Mouse (Mus musculus) MEL (cell line): ENCODE measurements around the gene Fbxw28. TPM values are rescaled to one million over a fixed set of nuclear protein-coding genes. Genes with fewer than 3 reads are reported as not detected.
"Not testable (repeated sequence)": the region's sequence is repeated elsewhere in the genome, so short reads cannot be mapped to it uniquely, and the experiment has no call there.

Source experiments
- DNase-seq: peaks from one replicate; pipeline ENCODE4 v3.0.0; 2011; ENCODE audit warnings: low read depth, low spot score
- H3K27ac ChIP-seq: 2 replicates; pipeline ENCODE4 v1.5.1; 2012; ENCODE audit warnings: low read depth, mild to moderate bottlenecking, control low read depth, low read length, moderate library complexity; ENCODE audit not compliant: control insufficient read depth
- H3K27me3 ChIP-seq, 2 experiments: fragments of 150-350 bp in 1 of 2; sonication (generic) in 1 of 2; 2 replicates each; pipeline ENCODE4 v1.6.1; 2012; ENCODE audit warnings: low read length in 2 of 2, mild to moderate bottlenecking in 2 of 2, improper control_type of control experiment in 1 of 2, moderate library complexity in 1 of 2; ENCODE audit not compliant: insufficient read depth in 2 of 2, control insufficient read depth in 1 of 2
- H3K36me3 ChIP-seq, 2 experiments: 2 replicates each; pipeline ENCODE4 v1.6.1; 2012 to 2014; ENCODE audit warnings: low read length in 2 of 2, improper control_type of control experiment in 1 of 2, inconsistent platforms in 1 of 2, mild to moderate bottlenecking in 1 of 2; ENCODE audit not compliant: insufficient read depth in 2 of 2, control insufficient read depth in 1 of 2
- H3K4me1 ChIP-seq, 2 experiments: fragments of 150-350 bp in 1 of 2; sonication (generic) in 1 of 2; 2 replicates each; pipeline ENCODE4 v1.6.1; 2012; ENCODE audit warnings: low read length in 2 of 2, improper control_type of control experiment in 1 of 2, mild to moderate bottlenecking in 1 of 2; ENCODE audit not compliant: insufficient read depth in 2 of 2, control insufficient read depth in 1 of 2
- H3K4me3 ChIP-seq, 2 experiments: fragments of 150-350 bp in 1 of 2; sonication (generic) in 1 of 2; 2 replicates each; pipeline ENCODE4 v1.5.1; 2012; ENCODE audit warnings: low read depth in 2 of 2, low read length in 2 of 2, mild to moderate bottlenecking in 2 of 2, moderate library complexity in 2 of 2, control low read depth in 1 of 2, improper control_type of control experiment in 1 of 2; ENCODE audit not compliant: control insufficient read depth in 1 of 2, insufficient read depth in 1 of 2
- H3K79me2 ChIP-seq: 2 replicates; pipeline ENCODE4 v1.6.1; 2012; ENCODE audit warnings: mild to moderate bottlenecking, low read length, moderate library complexity; ENCODE audit not compliant: control insufficient read depth, poor library complexity, insufficient read depth
- H3K9ac ChIP-seq: 2 replicates; pipeline ENCODE4 v1.6.1; 2012; ENCODE audit warnings: low read depth, mild to moderate bottlenecking, control low read depth, low read length, moderate library complexity; ENCODE audit not compliant: control insufficient read depth, poor library complexity, severe bottlenecking
- H3K9me3 ChIP-seq: fragments of 150-350 bp; sonication (generic); replicated peaks from 2 replicates; pipeline ENCODE4 v1.6.1; 2012; ENCODE audit warnings: mild to moderate bottlenecking, low read length, improper control_type of control experiment, moderate library complexity; ENCODE audit not compliant: insufficient read depth
- polyA plus RNA-seq, 2 experiments: library from polyadenylated mRNA; stranded (reverse) in 1 of 2; unstranded in 1 of 2; fragments of >175 nt in 1 of 2; fragments of >200 nt in 1 of 2; gene quantifications; 2 replicates each; pipeline versions ENCODE4 v1.2.1 to v1.2.4; 2012; ENCODE audit warnings: low replicate concordance in 2 of 2, low read depth in 1 of 2; ENCODE audit not compliant: insufficient read length in 2 of 2, insufficient read depth in 1 of 2, missing spikeins in 1 of 2
- total RNA-seq: library from RNA; depleted of rRNA; stranded (reverse); fragments of 300-350 nt; gene quantifications from 2 replicates; pipeline ENCODE4 v1.2.3, GENCODE M21; 2012; rRNA removed

The Fbxw28 gene
- total RNA-seq = not detected in 2 replicates
- not detected for polyA plus RNA-seq

GRCm38 (mm10) chr9:109339559-109339958 is at the start of gene Fbxw28:
Gene Fbxw28 (minus strand): TSS chr9:109339659.
- H3K4me3 ChIP-seq, H3K4me1 ChIP-seq, H3K36me3 ChIP-seq, H3K27me3 ChIP-seq, H3K79me2 ChIP-seq, H3K27ac ChIP-seq, H3K9me3 ChIP-seq, H3K9ac ChIP-seq, DNase-seq: not testable (repeated sequence)

- not testable (repeated sequence) for H3K9ac ChIP-seq, H3K79me2 ChIP-seq, H3K36me3 ChIP-seq, H3K4me3 ChIP-seq, H3K9me3 ChIP-seq, H3K27ac ChIP-seq, DNase-seq, H3K4me1 ChIP-seq, H3K27me3 ChIP-seq
These were observed 51.9 kb downstream of the Fbxw28 start, which contains the start of gene Fbxw14 for GRCm38 (mm10) chr9:109287576-109287975. Gene Fbxw14 (minus strand): TSS chr9:109287676.

Other genes with a start within 250 kb of the Fbxw28 start
- gene Plxnb1, start 244.3 kb downstream of the Fbxw28 start, total RNA-seq = not detected in 2 replicates
- gene Plxnb1, start 244.3 kb downstream of the Fbxw28 start, polyA plus RNA-seq = under 1 TPM in 1 of 2 experiments, not detected in 1; 0.07 TPM
- not detected in 2 replicates for gene Fbxw21, start 177.6 kb downstream of the Fbxw28 start, total RNA-seq
- not detected for gene Fbxw21, start 177.6 kb downstream of the Fbxw28 start, polyA plus RNA-seq
- gene Fbxw13, start 143.7 kb downstream of the Fbxw28 start, total RNA-seq = not detected in 2 replicates
- gene Fbxw13, start 143.7 kb downstream of the Fbxw28 start, polyA plus RNA-seq = not detected
- not detected in 2 replicates for gene Fbxw20, start 104.9 kb downstream of the Fbxw28 start, total RNA-seq
- not detected for gene Fbxw20, start 104.9 kb downstream of the Fbxw28 start, polyA plus RNA-seq
- not detected in 2 replicates for gene Fbxw14, start 52.0 kb downstream of the Fbxw28 start, total RNA-seq
- not detected for gene Fbxw14, start 52.0 kb downstream of the Fbxw28 start, polyA plus RNA-seq
- gene Fbxw22, start 64.6 kb upstream of the Fbxw28 start, total RNA-seq = not detected in 2 replicates
- gene Fbxw22, start 64.6 kb upstream of the Fbxw28 start, polyA plus RNA-seq = not detected
- gene Fbxw16, start 109.5 kb upstream of the Fbxw28 start, total RNA-seq = not detected in 2 replicates
- gene Fbxw16, start 109.5 kb upstream of the Fbxw28 start, polyA plus RNA-seq = not detected
- gene Fbxw19, start 156.2 kb upstream of the Fbxw28 start, total RNA-seq = not detected in 2 replicates
- gene Fbxw19, start 156.2 kb upstream of the Fbxw28 start, polyA plus RNA-seq = not detected
- not detected in 2 replicates for gene Fbxw15, start 228.6 kb upstream of the Fbxw28 start, total RNA-seq
- gene Fbxw15, start 228.6 kb upstream of the Fbxw28 start, polyA plus RNA-seq = not detected